Mouse (Mus musculus): ENCODE measurements around the gene Mrps17.
A peak's percentile ranks its signal among the peaks of the same experiment; 100 is the strongest.

DNA sequence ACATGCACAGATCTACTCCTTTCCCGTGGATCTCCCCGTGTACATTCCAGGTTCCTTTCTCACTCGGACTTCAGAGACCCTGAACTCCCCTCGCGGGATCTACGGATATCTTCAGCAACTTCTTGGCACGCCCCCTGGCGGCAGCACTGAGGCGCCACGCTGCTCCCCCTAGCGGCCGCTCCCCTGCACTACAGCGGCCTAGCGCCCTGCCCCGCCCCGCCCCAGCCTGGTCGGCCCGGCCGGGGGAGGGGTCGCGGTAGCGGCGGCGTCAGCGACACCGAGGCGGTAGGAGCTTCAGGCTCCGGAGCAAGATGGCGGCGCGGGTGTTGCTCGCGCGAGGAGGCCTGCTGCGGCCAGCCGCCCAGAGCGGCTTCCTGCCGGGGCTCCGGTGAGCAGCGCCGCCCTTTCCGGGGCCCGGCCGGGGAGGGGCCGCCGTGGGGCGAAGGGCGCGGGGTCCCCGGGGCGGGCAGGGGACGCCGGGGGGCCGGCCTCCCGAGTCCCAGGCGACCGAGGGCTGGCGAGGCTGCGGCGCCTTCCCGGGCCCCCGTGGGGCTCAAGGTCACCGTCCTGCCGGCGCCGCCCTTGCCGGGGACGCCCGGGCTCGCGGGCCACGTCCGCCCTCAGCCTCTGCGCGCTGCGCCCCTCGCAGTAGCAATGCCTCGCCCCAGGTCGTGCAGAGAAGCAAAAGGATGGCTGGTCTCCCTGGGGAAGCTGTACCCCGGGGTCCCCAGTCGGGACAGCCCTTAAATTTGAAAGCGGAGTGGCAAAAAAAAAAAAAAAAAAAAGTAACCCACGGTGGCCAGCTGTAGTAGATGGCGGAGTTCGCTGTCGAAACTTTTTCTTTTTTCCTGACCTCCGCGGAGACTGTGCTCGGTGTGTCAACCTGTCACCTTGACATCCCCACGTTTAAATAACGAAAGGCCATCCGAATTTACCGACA is 9.8 kb downstream of the Mrps17 start, which contains the start of gene Nipsnap2:
- TF ChIP-seq CTCF (IDR thresholded peaks at IDR 0.05; ENCODE audit: insufficient read depth, low read length) (peak; percentile 90), POLR2A (IDR thresholded peaks at IDR 0.05; ENCODE audit: borderline replicate concordance, extremely low read depth, low read depth, low read length) (peak; percentile 58)
